Mouse (Mus musculus) thymus, postnatal 14 days (tissue): ENCODE results near the gene Brinp1.

Experiments used
- DNase-seq: peaks from one replicate; pipeline ENCODE4 v3.0.0; 2021

The Brinp1 gene

GRCm38 (mm10) chr4:68806502-68806901 lies 147.7 kb downstream of the Brinp1 start:
- DNase-seq: no peak

GRCm38 (mm10) chr4:68801923-68802855 lies 152.0 kb downstream of the Brinp1 start:
- DNase-seq: no peak

DNA sequence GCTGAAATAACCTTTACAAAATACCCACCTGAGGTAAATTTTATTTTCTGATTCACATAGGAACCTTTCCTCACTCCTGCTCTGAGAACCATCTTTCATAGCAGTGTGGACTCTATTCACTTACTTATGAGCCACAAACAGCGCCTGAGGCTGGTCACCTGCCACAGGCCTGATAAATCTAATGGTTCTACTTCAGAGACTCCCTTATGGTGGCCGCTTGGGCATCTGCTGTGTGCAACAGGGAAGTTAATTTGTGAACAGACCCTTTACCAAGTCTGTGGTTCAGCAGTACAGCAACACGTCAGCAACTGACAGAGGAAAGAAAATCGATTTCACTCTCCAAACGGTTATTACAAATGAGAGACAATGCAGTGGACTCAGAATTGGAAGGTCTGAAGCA lies 164.2 kb downstream of the Brinp1 start:
- DNase-seq: no peak

- DNase-seq: no peak
These were observed 165.7 kb downstream of the Brinp1 start for GRCm38 (mm10) chr4:68788477-68788999.

DNA sequence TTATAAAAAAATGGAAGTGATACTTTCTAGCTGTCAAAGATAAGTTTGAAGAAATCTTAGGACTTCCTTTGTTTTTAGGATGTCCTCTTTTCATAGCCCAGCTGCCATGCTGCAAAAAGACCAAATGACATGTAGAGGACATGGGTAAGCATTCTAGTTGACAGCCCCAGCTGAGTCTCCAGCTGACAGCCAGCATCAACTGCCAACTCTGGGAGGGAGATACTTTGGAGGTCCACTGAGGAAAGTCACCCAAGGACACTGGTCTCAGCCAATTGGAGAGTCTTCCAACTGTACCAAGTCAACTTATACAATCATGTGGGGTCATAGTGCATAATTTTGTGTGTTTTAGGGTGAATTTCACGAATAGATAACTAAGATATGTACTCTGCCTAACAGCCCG lies 166.6 kb downstream of the Brinp1 start:
- DNase-seq: no peak

DNA sequence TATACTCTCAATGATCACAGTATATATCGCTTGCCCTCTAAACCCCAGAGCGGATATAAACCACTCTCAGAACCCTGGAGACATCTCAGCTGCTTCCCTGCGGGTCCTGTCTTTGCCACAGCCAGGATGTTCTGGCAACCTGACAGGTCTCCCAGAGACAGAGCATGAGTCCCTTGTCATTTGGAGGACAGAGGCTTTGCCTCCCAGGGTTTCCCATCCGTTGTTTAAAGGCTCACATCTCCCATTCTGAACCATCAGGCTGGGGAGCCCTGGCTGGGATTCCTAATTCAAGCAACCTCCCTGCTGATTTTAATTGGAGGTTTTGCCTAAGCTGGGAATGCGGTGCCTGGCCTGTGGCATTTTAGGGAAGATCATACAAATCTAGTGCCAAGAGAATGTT lies 185.9 kb downstream of the Brinp1 start:
- no peak for DNase-seq

DNA sequence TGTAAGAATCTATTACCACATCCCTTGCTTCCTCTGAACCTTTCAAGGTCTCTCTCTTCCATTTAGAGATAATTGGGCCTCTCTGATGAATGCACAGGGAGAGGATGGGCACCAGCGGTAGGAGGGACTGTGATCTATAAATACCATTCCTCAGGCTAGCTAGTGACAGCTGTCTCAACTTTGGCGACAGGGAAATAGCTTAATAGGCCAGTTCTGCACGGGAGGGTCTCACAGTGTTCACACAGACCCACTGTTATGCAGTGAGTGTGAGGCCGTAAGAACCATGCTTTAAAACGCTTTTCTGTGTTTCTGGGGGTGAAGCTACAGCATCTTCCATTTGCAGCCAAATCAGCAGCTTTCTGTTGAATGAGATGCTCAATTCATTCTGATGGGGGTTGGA lies 186.8 kb downstream of the Brinp1 start:
- no peak for DNase-seq

GRCm38 (mm10) chr4:68765772-68766573 lies 188.2 kb downstream of the Brinp1 start:
- DNase-seq: no peak

GRCm38 (mm10) chr4:68764937-68765336 lies 189.3 kb downstream of the Brinp1 start:
- no peak for DNase-seq

DNA sequence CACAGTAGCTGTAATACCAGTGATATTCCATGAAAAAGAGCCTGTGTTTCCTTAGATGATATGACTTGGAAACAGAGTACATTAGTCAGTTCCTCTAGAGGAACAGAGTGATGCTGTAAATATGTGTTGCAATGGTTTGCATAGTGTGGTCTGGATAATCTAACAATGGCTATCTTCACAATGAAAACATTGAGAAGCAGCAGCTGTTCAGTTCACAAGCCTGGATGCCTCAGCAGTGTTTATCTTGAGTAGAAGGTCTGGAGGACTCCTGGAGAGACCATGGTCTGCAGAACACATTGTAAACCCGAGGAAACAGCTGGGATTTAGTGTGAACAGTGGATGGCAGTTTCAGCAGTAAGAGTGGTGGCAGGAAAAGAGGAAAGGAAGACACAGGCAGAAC lies 233.2 kb downstream of the Brinp1 start:
- DNase-seq: no peak
